Mouse (Mus musculus): Measurements from ENCODE around the gene Slc2a9. TPM values are rescaled to one million over a fixed set of nuclear protein-coding genes. Genes with fewer than 3 reads are reported as not detected.

Gene Slc2a9
- polyA plus RNA-seq, 1 experiment from 2014 or later, result 2.7 TPM

DNA sequence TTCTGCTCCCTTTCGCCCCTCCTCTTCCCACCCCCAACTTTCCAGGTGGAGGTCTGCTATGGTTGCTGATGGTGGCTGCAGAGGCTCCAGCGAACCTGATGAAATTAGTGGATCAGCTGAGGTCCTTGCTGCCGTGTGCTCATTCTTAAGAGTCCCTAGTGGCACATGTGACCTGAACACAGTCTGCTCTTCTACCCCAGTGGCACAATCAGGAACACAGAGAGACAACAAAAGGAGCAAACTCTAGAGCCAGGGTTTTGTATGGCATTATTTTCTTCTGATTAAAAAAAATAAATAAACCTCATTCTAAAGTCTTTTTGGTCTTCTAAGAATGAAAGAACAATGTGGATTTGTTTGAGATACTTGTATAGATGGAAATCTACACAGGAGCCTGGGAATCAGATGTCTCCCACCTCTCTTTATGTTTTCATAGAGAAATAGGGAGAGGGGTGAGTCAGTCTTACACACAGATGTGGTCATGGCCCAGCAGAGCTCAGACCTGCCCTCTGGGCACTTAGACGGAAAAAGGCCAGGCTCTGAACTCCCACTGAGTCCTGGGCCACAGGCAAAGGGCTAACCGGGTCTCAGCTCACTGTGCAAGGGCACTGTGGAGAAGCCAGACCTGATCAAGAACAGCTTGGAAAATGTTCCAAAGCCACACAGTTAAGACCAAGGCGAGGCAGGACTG, 1.9 kb upstream of the Slc2a9 start:
- ATAC-seq, result peak; percentile 80
- no peaks in the 10 kb centered on the region for H3K27me3 ChIP-seq
- ChIA-PET CTCF (interaction anchor here (0.7 to 3.2 kb wide), 3 partner anchors 10 to 22 kb away, joined by 3 to 15 read pairs (median 3); no protein-coding TSS in a partner anchor), POLR2A (interaction anchor here (0.6 to 2.1 kb wide), 2 partner anchors 8 to 1589 kb away, joined by 3 to 5 read pairs; no protein-coding TSS in a partner anchor)
- TF ChIP-seq CTCF (IDR thresholded peaks at IDR 0.05), result no peak
- peak; percentile 48 for DNase-seq (ENCODE audit: low read depth, low spot score)
- in situ Hi-C loops (cut with MboI; ENCODE audit: low pct_unique_long_range_greater_than_20kb), result no loop called here

DNA sequence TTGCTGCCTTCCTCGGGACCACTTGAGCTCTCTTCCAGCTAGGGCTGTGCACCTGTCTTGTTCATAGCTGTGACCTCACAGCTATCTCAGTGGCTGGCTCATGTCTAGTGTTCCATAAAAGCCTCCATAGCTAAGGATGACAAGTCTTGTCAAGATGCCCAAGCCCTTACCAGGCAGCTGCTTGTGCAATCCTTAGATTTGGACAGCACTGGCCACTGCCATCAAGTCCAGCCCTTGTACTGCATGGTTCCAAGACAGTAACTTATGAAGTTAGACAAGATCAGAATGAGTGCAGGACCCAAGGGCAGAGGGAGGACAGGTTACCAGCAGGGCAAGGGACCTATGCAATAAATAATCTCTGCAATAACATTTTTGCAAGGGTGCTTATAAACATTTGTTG, 1.2 kb upstream of the Slc2a9 start:
- CTCF ChIA-PET, result interaction anchor here (0.7 to 3.2 kb wide), 3 partner anchors 11 to 21 kb away, joined by 3 to 15 read pairs (median 3); no protein-coding TSS in a partner anchor
- no peak for TF ChIP-seq CTCF (IDR thresholded peaks at IDR 0.05)
- ATAC-seq (no peak), DNase-seq (ENCODE audit: low read depth, low spot score) (no peak)
- no peaks in the 10 kb centered on the region for H3K27me3 ChIP-seq
- POLR2A ChIA-PET, result interaction anchor here (0.6 to 2.1 kb wide), 2 partner anchors 9 to 1590 kb away, joined by 3 to 5 read pairs; no protein-coding TSS in a partner anchor
- in situ Hi-C loops (cut with MboI; ENCODE audit: low pct_unique_long_range_greater_than_20kb), result no loop called here

DNA sequence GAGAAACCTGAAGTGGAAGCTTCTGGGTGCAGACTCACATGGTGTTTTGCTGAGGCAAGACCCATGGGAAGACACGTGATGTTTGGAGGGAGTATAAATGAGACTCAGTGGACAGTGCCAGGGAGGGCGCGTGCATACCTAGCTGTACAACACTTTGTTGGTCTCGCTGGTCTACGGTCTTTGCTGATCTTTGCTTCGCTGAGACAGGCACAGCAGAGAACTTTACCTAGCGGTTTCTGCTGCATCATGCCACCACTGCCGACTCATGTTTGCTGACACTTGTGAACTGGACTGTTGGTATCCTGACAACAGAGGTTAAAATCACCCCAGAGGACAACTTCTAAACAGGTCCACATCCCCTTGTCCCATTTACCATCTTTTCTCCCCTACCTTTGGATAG, 2.9 kb downstream of the Slc2a9 start:
- DNase-seq (ENCODE audit: low read depth, low spot score) (no peak), ATAC-seq (no peak)
- TF ChIP-seq CTCF (IDR thresholded peaks at IDR 0.05), result no peak
- in situ Hi-C loops (cut with MboI; ENCODE audit: low pct_unique_long_range_greater_than_20kb), result no loop called here
- POLR2A ChIA-PET, result no interaction called here
- no peaks in the 10 kb centered on the region for H3K27me3 ChIP-seq
- CTCF ChIA-PET, result interaction anchor here (1.1 kb wide), 1 partner anchor 16 kb away, joined by 4 read pairs; no protein-coding TSS in a partner anchor

DNA sequence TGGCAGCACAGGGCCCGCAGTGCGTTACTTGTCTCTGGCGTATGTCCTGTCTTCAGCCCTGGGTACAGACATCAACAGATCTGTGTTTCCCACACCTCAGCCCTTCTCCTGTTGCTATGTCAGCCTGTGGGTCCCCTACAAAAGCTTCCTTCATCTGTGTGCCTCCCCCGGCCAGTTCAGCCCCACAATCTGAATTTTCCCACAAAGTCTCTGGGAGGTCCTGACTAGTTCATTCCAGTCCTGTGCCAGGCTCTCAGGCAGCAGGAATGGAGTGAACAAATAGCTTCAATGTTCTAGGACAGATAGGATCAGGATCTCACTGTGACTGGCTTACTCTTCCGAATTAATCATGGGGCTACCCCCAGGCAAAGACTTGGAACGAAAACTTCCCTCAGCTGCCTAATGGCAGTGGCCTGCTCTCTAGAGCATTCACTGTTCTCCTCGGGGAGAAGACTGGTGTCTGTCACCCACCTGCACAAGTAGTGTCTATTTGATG, 3.6 kb downstream of the Slc2a9 start:
- CTCF ChIA-PET, result interaction anchor here (1.1 kb wide), 2 partner anchors 14 to 17 kb away, joined by 3 to 4 read pairs; no protein-coding TSS in a partner anchor
- ATAC-seq, result no peak
- POLR2A ChIA-PET, result no interaction called here
- in situ Hi-C loops (cut with MboI; ENCODE audit: low pct_unique_long_range_greater_than_20kb), result no loop called here
- no peaks in the 10 kb centered on the region for H3K27me3 ChIP-seq
- DNase-seq (ENCODE audit: low read depth, low spot score), result no peak
- TF ChIP-seq CTCF (IDR thresholded peaks at IDR 0.05), result no peak

DNA sequence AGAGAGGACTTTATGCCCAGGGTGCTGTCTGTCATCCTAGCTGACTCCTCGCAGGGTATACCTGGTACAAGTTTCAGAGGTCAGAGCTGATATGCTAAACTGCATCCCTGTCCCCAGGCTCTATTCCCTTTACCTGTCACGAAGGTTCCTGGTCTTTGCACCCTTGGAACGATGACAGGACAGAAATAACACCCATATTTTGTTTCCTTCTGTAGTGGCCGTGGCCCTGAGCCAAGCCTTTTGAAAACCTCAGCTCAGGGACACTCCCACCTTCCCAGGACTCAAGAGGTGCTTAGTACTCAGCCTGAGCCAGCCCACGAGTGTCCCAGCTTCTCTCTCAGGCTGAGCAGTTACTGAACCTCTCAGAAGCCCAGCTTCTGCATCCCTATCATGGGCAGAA, 4.5 kb downstream of the Slc2a9 start:
- no peak for DNase-seq (ENCODE audit: low read depth, low spot score)
- TF ChIP-seq CTCF (IDR thresholded peaks at IDR 0.05), result no peak
- POLR2A ChIA-PET, result interaction anchor here (1.0 kb wide), 1 partner anchor 19 kb away, joined by 3 read pairs; no protein-coding TSS in a partner anchor
- CTCF ChIA-PET, result interaction anchor here (0.9 to 1.8 kb wide), 7 partner anchors 9 to 191 kb away, joined by 3 to 6 read pairs (median 4); no protein-coding TSS in a partner anchor
- no peaks in the 10 kb centered on the region for H3K27me3 ChIP-seq
- in situ Hi-C loops (cut with MboI; ENCODE audit: low pct_unique_long_range_greater_than_20kb), result no loop called here
- no peak for ATAC-seq

DNA sequence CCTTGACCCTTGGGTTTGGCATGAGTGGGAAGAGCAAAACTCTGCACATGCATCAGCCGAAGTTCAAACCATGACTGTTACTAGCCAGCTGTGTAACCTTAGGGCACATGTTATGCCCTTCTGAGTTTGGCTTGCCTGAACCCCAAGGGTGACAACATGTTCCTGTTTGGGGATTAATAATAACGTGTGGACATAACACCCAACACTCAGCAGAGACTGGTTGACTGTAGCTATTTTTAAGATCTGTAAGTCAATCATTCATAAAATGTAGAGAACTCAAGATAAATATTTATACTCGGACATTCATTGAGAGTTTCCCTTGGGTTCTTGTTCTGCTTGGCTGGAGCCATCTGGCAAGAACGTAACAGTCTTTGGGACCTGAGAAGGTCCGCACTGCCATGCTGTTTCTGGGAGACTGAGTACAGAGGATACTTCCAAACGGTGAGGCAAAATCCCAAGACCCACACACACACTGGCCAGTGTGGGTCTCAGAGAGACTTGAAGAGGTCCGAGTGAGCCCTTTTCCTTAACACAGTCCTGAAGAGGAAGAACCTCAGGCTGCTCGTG, 6.4 kb downstream of the Slc2a9 start:
- no peak for TF ChIP-seq CTCF (IDR thresholded peaks at IDR 0.05)
- ChIA-PET CTCF (interaction anchor here (1.2 to 1.3 kb wide), 2 partner anchors 13 to 27 kb away, joined by 3 to 4 read pairs; no protein-coding TSS in a partner anchor), POLR2A (no interaction called here)
- DNase-seq (ENCODE audit: low read depth, low spot score) (no peak), ATAC-seq (no peak)
- in situ Hi-C loops (cut with MboI; ENCODE audit: low pct_unique_long_range_greater_than_20kb), result no loop called here
- H3K27me3 ChIP-seq, result peaks cover 2% of the 10 kb centered on the region

DNA sequence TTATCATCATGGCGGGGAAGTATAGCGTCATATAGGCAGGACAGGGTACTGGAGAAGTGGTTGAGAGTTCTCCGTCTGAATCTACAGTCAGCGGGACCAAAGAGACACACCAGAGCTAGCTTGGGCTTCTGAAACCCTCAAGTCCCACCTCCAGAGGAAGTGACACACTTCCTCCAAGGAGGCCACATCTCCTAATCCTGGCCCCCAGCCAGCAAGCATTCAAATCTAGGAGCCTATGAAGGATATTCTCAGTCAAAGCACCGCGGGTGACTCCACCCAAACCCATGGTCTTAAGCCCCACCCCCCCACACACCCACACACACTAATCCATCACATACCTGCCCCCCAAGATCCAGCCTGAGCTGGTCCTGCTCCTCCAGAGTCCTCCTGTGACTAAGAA, 9.1 kb downstream of the Slc2a9 start:
- ATAC-seq, result no peak
- ChIA-PET POLR2A (no interaction called here), CTCF (no interaction called here)
- H3K27me3 ChIP-seq, result peaks cover 12% of the 10 kb centered on the region
- no peak for TF ChIP-seq CTCF (IDR thresholded peaks at IDR 0.05)
- in situ Hi-C loops (cut with MboI; ENCODE audit: low pct_unique_long_range_greater_than_20kb), result no loop called here
- DNase-seq (ENCODE audit: low read depth, low spot score), result no peak

DNA sequence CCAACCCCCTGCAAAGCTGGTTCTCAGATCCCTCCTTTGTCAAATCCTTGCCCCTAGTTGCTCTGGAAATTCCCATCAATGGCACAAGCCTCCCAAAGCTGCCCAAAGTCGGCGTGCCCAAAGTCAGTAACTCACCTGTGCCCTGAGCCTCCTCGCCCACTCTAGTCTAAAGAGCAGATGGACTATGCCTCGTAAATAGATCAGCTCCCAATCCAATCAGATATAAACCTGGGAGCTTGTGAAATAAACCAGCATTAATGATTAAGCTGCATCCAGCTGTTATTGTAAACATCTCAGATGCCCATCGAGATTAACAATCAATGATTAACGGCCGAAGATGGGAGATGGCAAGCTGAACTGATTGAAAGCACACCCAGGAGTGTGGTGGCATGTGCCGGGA, 11.2 kb downstream of the Slc2a9 start:
- peaks cover 12% of the 10 kb centered on the region for H3K27me3 ChIP-seq
- CTCF ChIA-PET, result interaction anchor here (0.7 to 1.6 kb wide), 2 partner anchors 10 to 13 kb away, joined by 3 to 4 read pairs; no protein-coding TSS in a partner anchor
- in situ Hi-C loops (cut with MboI; ENCODE audit: low pct_unique_long_range_greater_than_20kb), result no loop called here
- POLR2A ChIA-PET, result no interaction called here
- TF ChIP-seq CTCF (IDR thresholded peaks at IDR 0.05), result no peak
- ATAC-seq (no peak), DNase-seq (ENCODE audit: low read depth, low spot score) (no peak)

DNA sequence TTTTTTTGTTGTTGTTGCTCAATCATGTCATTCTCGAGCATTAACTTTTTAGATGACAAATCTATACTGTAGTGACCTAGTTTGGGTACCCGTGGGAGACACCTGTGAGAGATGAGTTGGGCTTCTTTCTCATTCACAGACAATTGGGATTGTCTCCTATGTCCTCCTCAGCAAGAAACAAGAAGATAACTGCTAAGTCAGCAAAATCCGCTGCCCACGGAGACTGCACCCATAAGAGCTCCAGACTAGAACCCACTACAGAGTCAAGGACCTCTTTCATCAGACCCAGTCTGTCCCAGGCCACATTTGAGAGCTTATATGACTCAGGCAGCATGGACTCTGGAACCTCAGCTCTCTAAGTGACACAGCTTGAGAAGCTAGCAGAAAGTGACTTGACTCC, 13.2 kb downstream of the Slc2a9 start:
- peaks cover 12% of the 10 kb centered on the region for H3K27me3 ChIP-seq
- no peak for TF ChIP-seq CTCF (IDR thresholded peaks at IDR 0.05)
- DNase-seq (ENCODE audit: low read depth, low spot score), result no peak
- ChIA-PET CTCF (interaction anchor here (0.9 to 1.4 kb wide), 3 partner anchors 9 to 20 kb away, joined by 3 to 5 read pairs (median 4); no protein-coding TSS in a partner anchor), POLR2A (no interaction called here)
- no peak for ATAC-seq
- in situ Hi-C loops (cut with MboI; ENCODE audit: low pct_unique_long_range_greater_than_20kb), result no loop called here

DNA sequence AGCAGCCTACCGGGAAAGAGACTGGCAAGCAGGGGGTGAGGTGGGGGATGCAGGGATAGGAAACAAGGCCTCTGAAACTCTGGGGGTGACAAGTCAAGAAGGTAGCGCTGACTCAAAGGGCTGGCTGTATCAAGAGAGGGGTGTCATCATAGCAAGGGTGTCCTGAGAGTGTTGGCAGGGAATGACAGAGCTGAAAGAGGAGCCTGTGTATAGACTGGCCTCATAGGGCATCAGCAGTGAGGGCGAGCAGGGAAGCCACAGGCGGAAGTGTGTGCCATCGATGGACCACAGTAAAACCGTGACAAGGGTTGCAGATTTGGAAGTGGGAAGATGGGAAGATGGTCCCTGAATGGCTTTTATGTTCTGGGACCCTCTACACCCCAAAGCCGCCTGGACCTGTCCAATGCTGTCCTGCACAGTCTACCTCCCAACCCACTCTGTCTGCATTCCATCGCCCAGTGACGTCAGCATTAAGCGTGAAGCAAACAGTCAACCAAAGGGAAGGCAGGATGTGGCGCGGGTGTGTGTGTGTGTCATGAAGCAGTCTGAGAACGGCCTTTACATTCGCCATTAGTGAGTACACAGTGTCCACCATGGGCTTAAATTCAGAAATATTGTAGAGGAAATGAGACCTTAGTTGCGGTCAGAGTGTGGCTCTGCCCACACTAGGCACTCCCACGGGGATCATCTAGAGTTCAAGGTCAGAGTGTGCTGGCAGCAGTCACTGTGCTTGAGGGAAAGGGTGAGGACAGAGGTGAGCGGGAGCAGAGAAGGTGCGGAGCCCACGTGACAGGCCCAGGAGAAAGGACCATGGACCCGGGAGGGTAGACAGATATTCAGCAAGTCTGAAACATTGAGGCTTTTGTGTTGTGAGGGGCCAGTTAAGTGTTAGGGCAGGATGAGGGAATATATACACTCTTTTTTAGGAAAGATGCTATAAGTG, 14.0 kb downstream of the Slc2a9 start:
- in situ Hi-C loops (cut with MboI; ENCODE audit: low pct_unique_long_range_greater_than_20kb), result no loop called here
- peaks cover 12% of the 10 kb centered on the region for H3K27me3 ChIP-seq
- DNase-seq (ENCODE audit: low read depth, low spot score) (no peak), ATAC-seq (no peak)
- ChIA-PET POLR2A (interaction anchor here (0.6 kb wide), 1 partner anchor 9 kb away, joined by 6 read pairs; no protein-coding TSS in a partner anchor), CTCF (interaction anchor here (1.2 to 1.4 kb wide), 2 partner anchors 9 to 19 kb away, joined by 4 to 5 read pairs; no protein-coding TSS in a partner anchor)
- TF ChIP-seq CTCF (IDR thresholded peaks at IDR 0.05), result no peak

All from Patski (cell line).